Mouse (Mus musculus) stomach, embryonic 16.5 days (tissue): ENCODE measurements at regions not wholly inside any gene's neighbourhood (a gene's known extent, or its start where the extent isn't known, plus 50 kb on each side); places are given as distances from the start of the nearest gene placed in this dataset.
A peak's percentile ranks its signal among the peaks of the same experiment; 100 is the strongest.

Source experiments
- ATAC-seq: fragments of 200-750 bp; cut with Nextera tagmentation; 2 replicates; pipeline ENCODE4 v1.8.0; 2017; ENCODE audit warnings: moderate number of reproducible peaks, moderate TSS enrichment; ENCODE audit not compliant: insufficient read depth, low FRiP score
- H3K27ac ChIP-seq: fragments of 300-500 bp; sonication (generic); 2 replicates; pipeline ENCODE4 v1.5.1; 2014; ENCODE audit warnings: low read length
- H3K27me3 ChIP-seq: fragments of 300-500 bp; sonication (generic); 2 replicates; pipeline ENCODE4 v1.6.1; 2014; ENCODE audit warnings: low read length, control low read depth, mixed read lengths; ENCODE audit not compliant: control insufficient read depth, insufficient read depth
- H3K36me3 ChIP-seq: fragments of 300-500 bp; sonication (generic); 2 replicates; pipeline ENCODE4 v1.6.1; 2014; ENCODE audit warnings: low read length; ENCODE audit not compliant: control insufficient read depth, insufficient read depth
- H3K4me1 ChIP-seq: fragments of 300-500 bp; sonication (generic); 2 replicates; pipeline ENCODE4 v1.6.1; 2014; ENCODE audit warnings: low read length, control low read depth, mixed read lengths; ENCODE audit not compliant: control insufficient read depth, insufficient read depth
- H3K4me2 ChIP-seq: fragments of 300-500 bp; sonication (generic); 2 replicates; pipeline ENCODE4 v1.6.1; 2014; ENCODE audit warnings: low read depth, low read length, mixed read lengths
- H3K4me3 ChIP-seq: fragments of 300-500 bp; sonication (generic); replicated peaks from 2 replicates; pipeline ENCODE4 v1.5.1; 2014; ENCODE audit warnings: mild to moderate bottlenecking, low read length
- H3K9ac ChIP-seq: fragments of 300-500 bp; sonication (generic); 2 replicates; pipeline ENCODE4 v1.6.1; 2014; ENCODE audit warnings: low read length
- H3K9me3 ChIP-seq: fragments of 300-500 bp; sonication (generic); replicated peaks from 2 replicates; pipeline ENCODE4 v1.6.1; 2016; ENCODE audit warnings: low read length, control low read depth; ENCODE audit not compliant: control insufficient read depth
- WGBS: fragments of 180-500 bp; shearing (Covaris S2); extraction: QIAGEN DNeasy Blood & Tissue Kit; methylation state at CpG from one replicate; pipeline ENCODE4 v1.1.7; 2014; 5-methylcytosine and 5-hydroxymethylcytosine counted together

DNA sequence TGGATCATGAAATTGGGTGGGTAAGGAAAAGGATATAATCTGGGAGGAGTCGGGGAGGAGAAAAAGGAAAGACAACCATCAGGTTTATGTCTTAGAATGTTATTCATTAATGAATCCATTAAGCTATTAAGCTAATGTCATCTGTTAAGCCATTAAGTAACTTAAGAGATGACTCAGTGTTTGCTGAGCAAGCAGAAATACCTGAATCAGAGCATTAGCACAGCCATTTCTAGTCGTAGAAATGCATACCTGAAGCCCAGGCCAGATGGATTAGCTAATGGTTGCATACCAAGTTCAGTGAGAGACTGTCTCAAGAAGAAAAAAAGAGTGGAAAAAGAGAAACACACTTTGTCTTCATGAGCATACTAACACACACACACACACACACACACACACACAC is 244.0 kb upstream of the P2ry1 start:
- no peak overlapping the region for H3K4me2 ChIP-seq
- H3K9ac ChIP-seq: no peak overlapping the region
- no peaks in the 10 kb centered on the region for H3K36me3 ChIP-seq
- no peak overlapping the region for H3K27ac ChIP-seq
- H3K4me3 ChIP-seq: no peak overlapping the region
- 52% methylated on average over 2 of the region's 2 CpGs for WGBS
- no peaks in the 10 kb centered on the region for H3K9me3 ChIP-seq
- no peak for ATAC-seq
- no peaks in the 10 kb centered on the region for H3K4me1 ChIP-seq
- no peaks in the 10 kb centered on the region for H3K27me3 ChIP-seq

DNA sequence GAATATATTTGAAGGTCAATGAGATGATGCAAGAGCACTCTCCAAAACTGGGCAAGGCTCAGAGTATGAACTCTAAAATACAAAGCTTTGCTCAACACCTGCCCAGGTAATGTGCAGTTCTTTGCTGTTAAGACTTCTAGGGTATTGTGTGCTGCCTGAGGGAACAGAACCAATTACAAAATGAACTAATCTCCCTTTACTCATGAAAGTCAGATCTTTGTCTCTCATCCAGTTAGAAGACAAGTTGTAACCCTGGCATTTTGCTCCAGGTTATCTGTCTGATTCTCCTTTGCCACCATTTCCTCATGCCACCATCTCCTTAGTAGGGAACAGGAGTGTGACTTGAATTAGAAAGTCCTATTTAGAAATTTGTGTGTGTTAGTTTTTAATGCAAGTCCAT is 243.5 kb upstream of the P2ry1 start:
- Histone ChIP-seq H3K4me2 (no peak overlapping the region), H3K9ac (no peak overlapping the region), H3K4me3 (no peak overlapping the region), H3K27me3 (no peaks in the 10 kb centered on the region), H3K9me3 (no peaks in the 10 kb centered on the region), H3K36me3 (no peaks in the 10 kb centered on the region), H3K4me1 (no peaks in the 10 kb centered on the region), H3K27ac (no peak overlapping the region)
- no peak for ATAC-seq

DNA sequence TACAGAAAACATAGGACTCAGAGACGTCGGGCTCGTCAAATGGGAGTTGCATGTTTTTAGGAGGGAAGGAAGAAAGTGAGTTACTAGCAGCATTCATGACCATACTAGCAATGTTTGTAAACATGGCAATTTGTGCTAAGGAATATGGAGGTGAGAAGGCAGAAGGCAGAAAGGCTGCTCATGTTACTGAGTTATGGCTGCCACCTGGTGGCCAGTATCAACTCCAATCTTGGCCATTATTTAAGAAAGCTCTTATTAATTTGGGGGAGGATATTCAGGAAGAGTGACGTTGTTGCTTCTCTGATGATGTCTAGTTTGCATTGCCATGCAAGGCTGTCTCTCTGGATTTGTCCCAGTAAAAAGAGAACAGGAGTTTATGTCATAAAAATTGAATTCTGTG is 239.7 kb upstream of the P2ry1 start:
- Histone ChIP-seq H3K9ac (no peak overlapping the region), H3K4me3 (no peak overlapping the region), H3K36me3 (no peaks in the 10 kb centered on the region), H3K27ac (no peak overlapping the region), H3K4me1 (no peaks in the 10 kb centered on the region), H3K4me2 (no peak overlapping the region), H3K9me3 (no peaks in the 10 kb centered on the region), H3K27me3 (no peaks in the 10 kb centered on the region)
- 51% methylated on average over 4 of the region's 4 CpGs for WGBS
- no peak for ATAC-seq

DNA sequence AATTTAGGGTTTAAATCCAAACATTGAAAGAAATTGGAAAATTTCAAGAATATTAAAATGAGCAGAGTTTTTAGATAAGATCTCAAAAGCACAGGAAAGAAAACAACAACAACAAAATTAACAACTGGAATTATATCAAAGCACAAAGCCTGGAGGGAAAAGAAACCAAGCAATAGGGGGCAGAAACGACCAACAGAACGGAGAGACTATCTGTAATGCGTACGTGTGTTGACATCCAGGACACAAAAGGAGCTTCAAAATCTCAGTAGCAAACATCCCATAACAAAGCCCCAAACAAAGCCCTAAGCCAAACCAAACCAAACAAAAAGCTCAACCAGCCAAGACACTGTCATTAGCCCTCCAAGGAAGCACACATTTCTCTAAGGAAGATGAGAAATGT is 237.5 kb upstream of the P2ry1 start:
- no peak overlapping the region for H3K4me3 ChIP-seq
- H3K27ac ChIP-seq: no peak overlapping the region
- H3K4me1 ChIP-seq: no peaks in the 10 kb centered on the region
- no peaks in the 10 kb centered on the region for H3K36me3 ChIP-seq
- H3K9ac ChIP-seq: no peak overlapping the region
- no peaks in the 10 kb centered on the region for H3K27me3 ChIP-seq
- no peak overlapping the region for H3K4me2 ChIP-seq
- WGBS: 71% methylated on average over 4 of the region's 4 CpGs
- H3K9me3 ChIP-seq: no peaks in the 10 kb centered on the region
- ATAC-seq: no peak

DNA sequence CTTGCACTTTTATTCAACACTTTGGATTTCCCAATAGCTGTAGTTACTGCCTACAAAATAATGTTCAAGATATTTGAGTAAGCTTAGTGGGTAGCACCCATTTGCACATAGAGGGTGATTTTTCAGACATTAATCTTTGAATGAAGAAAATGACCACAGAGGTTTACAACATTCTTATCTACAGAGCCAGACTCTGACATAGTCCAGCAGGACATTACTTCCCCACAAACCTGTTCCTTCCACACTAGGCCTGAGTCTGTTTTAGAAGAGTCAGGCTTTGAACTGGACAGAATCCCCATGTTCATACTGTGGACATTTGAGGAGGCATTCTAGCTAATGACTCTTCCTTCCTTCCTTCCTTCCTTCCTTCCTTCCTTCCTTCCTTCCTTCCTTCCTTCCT is 233.6 kb upstream of the P2ry1 start:
- no peak overlapping the region for H3K27ac ChIP-seq
- H3K9ac ChIP-seq: no peak overlapping the region
- H3K4me3 ChIP-seq: no peak overlapping the region
- ATAC-seq: no peak
- H3K27me3 ChIP-seq: no peaks in the 10 kb centered on the region
- H3K4me2 ChIP-seq: no peak overlapping the region
- no peaks in the 10 kb centered on the region for H3K9me3 ChIP-seq
- 0 out of 2 replicates have a peak, but pooled peaks cover 5% of the 10 kb centered on the region for H3K4me1 ChIP-seq
- no peaks in the 10 kb centered on the region for H3K36me3 ChIP-seq

DNA sequence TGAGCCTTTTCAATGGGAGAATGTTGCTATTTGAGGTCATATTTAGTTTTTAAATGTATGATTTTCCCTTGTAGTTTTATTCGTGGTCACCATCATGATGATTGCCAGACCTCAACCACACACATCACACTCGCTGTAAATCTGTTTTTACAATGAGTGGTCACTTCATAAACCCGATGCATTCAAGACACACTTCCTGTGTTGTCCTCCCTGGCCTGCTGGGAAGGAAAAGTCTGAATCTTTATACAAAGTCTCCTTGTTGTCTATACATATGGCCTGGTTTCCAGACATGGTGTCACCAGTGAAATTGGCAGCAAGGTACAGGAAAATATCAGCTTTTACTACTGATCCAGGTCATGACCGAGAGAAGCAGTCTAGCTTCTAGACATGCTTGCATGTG is 230.7 kb upstream of the P2ry1 start:
- Histone ChIP-seq H3K27me3 (no peaks in the 10 kb centered on the region), H3K4me2 (no peak overlapping the region), H3K4me1 (0 out of 2 replicates have a peak, but pooled peaks cover 5% of the 10 kb centered on the region), H3K36me3 (no peaks in the 10 kb centered on the region), H3K9me3 (no peaks in the 10 kb centered on the region), H3K27ac (no peak overlapping the region), H3K4me3 (no peak overlapping the region), H3K9ac (no peak overlapping the region)
- WGBS: 62% methylated on average over 4 of the region's 4 CpGs
- ATAC-seq: no peak

DNA sequence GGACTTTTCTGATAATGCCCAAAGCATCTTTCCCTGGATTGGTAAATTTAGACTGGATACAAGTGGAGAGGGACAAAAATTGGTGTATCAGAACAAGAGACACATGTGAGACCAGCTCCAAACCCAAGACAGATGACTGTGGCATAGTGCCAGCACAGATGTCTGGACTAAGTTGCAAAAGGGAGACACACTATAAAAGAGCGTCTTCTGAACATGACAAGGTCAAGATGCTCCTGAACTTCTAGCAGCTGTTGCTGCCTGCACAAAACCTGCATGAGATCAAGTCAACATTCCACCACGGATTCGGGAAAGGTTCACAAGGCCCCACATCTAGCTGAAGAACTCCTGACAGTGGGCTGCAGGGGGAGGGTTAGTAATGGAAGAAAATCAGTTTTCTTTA is 229.2 kb upstream of the P2ry1 start:
- Histone ChIP-seq H3K4me2 (no peak overlapping the region), H3K36me3 (no peaks in the 10 kb centered on the region), H3K27ac (peak overlapping the region; percentile 11; the same call in 1 of the 2 replicates), H3K9ac (no peak overlapping the region), H3K9me3 (no peaks in the 10 kb centered on the region), H3K27me3 (no peaks in the 10 kb centered on the region), H3K4me3 (no peak overlapping the region), H3K4me1 (0 out of 2 replicates have a peak, but pooled peaks cover 5% of the 10 kb centered on the region)
- no peak; the same call in 1 of the 2 replicates for ATAC-seq
- WGBS: 25% methylated on average over 3 of the region's 3 CpGs

DNA sequence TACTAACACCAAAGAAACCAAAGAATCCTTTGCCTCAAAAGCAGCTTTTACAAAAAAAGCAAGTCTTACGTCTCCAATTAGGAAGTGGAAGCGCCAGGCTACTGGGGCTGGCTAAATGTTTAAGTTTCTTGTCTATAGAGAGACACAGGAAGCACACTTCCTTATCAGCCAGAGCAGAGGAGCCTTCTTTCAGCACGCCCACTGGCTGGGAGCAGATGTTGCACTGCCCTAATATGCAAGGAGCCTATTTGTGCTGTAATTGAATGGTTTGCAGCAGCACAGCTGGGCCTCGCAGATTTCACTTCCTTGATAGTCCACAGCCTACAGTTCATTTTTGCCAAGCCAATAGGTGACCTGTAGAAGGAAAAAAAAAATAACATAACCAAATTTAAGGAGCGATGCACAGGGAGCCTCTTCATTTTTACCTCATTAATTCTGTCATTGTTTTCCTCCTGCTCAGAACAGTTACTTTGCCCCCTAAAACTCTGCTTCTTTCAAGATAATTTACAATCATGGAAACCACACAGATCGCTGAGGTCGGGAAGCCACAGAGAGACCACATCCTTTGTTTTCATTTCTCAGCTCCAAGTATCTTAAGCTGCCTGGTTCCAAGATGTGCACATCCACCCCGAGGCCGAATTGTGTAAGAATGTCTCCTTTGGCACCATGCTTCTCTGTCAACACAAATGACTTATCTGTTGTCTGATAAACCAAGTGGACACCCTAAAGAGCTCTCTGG is 217.3 kb upstream of the P2ry1 start:
- Histone ChIP-seq H3K27me3 (no peaks in the 10 kb centered on the region), H3K4me1 (no peaks in the 10 kb centered on the region; the same call in 1 of the 2 replicates), H3K9me3 (no peaks in the 10 kb centered on the region), H3K27ac (no peak overlapping the region; the same call in 1 of the 2 replicates), H3K36me3 (no peaks in the 10 kb centered on the region), H3K4me3 (no peak overlapping the region), H3K9ac (no peak overlapping the region), H3K4me2 (no peak overlapping the region)
- ATAC-seq: peak; percentile 86
- 52% methylated on average over 9 of the region's 9 CpGs for WGBS

DNA sequence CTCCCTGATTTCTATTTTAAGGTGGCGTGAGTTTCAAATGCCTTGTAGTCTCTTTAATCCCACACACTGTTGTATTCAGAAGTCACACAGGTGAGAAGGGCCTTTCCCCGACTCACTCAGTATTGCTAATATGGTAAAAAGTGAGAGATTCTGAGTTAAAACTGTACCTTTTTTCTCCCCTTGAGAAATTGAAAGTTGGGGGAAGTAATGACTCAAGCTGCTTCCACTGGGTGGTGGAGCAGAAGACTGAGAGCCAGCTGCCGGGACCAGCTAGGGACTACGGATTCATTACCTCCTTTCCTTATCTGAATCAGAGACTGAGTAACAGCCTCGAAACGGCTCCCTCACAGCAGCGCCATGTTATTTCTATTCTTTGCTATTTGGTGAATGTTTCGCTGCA is 214.6 kb upstream of the P2ry1 start:
- WGBS: 81% methylated on average over 8 of the region's 8 CpGs
- no peak overlapping the region for H3K9ac ChIP-seq
- no peak overlapping the region for H3K27ac ChIP-seq
- no peak overlapping the region for H3K4me2 ChIP-seq
- H3K4me3 ChIP-seq: no peak overlapping the region
- no peaks in the 10 kb centered on the region; the same call in 1 of the 2 replicates for H3K4me1 ChIP-seq
- no peak for ATAC-seq
- no peaks in the 10 kb centered on the region for H3K27me3 ChIP-seq
- no peaks in the 10 kb centered on the region for H3K9me3 ChIP-seq
- H3K36me3 ChIP-seq: no peaks in the 10 kb centered on the region
